ENCODE assay signal across 14 mouse cellular contexts in genomic region chr1:72065090-72065489, GRCm38 (mm10).
DNase-seq lines count a peak whose midpoint lies in the region; ATAC-seq and TF ChIP-seq lines count a peak whose summit lies in the region.
"Had no signal": no experiment of that assay in that cellular context is flagged by ENCODE, and none has a peak within 500 bp of the region (broad histone marks: within the 10 kb centered on the region; RNA-seq: fewer than 3 reads in every experiment).

No protein-coding gene starts in this region.

- H3K4me3 ChIP-seq in lung, embryonic 15.5 days: no peak overlapping the region
- H3K4me3 ChIP-seq in lung, postnatal 0 days (ENCODE audit: low read depth, low read length): no peak overlapping the region
- peak overlapping the region; percentile 10; the same call in 1 of the 2 replicates for H3K4me3 ChIP-seq in forebrain, embryonic 16.5 days (replicated peaks; ENCODE audit: low read length)
- H3K4me3 ChIP-seq: limb, embryonic 12.5 days; megakaryocyte, embryonic 14.5 days; stomach, embryonic 15.5 days had no signal

- TF ChIP-seq CTCF in lung, postnatal 0 days (IDR thresholded peaks at IDR 0.05): no peak

- no peak overlapping the region for H3K27ac ChIP-seq in lung, embryonic 15.5 days
- H3K27ac ChIP-seq in lung, postnatal 0 days (ENCODE audit: low read length): no peak overlapping the region
- no peak overlapping the region for H3K27ac ChIP-seq in forebrain, embryonic 16.5 days (ENCODE audit: low read length)
- H3K27ac ChIP-seq: limb, embryonic 12.5 days; stomach, embryonic 15.5 days had no signal

- H3K9ac ChIP-seq in lung, embryonic 15.5 days: no peak overlapping the region
- H3K9ac ChIP-seq in lung, postnatal 0 days (replicated peaks; ENCODE audit: low read depth): no peak overlapping the region
- H3K9ac ChIP-seq in forebrain, embryonic 16.5 days (replicated peaks; ENCODE audit: low read depth, low read length): 0 out of 2 replicates have a peak overlapping the region, but pooled peaks have one; percentile 6
- H3K9ac ChIP-seq: limb, embryonic 12.5 days; stomach, embryonic 15.5 days had no signal

- no peak for ATAC-seq in lung, embryonic 15.5 days (ENCODE audit: borderline replicate concordance, extremely low read depth, low FRiP score, low TSS enrichment)
- no peak for ATAC-seq in lung, postnatal 0 days
- peak; percentile 41; the same call in 1 of the 2 replicates for ATAC-seq in forebrain, embryonic 16.5 days
- ATAC-seq in megakaryocyte-erythroid progenitor cell, adult 5-6 weeks (replicated peaks; ENCODE audit: low FRiP score, low TSS enrichment, poor library complexity, severe bottlenecking): peak; percentile 47
- ATAC-seq: CD4-positive, CD25-positive, alpha-beta regulatory T cell, adult 4 months had no signal

- H3K9me3 ChIP-seq in lung, embryonic 15.5 days: no peaks in the 10 kb centered on the region
- H3K9me3 ChIP-seq in lung, postnatal 0 days (ENCODE audit: low read length): no peaks in the 10 kb centered on the region
- H3K9me3 ChIP-seq in forebrain, embryonic 16.5 days (ENCODE audit: control insufficient read depth, low read length): no peaks in the 10 kb centered on the region
- H3K9me3 ChIP-seq: limb, embryonic 12.5 days; megakaryocyte, embryonic 14.5 days; stomach, embryonic 15.5 days had no signal

- WGBS in lung, embryonic 15.5 days: 26% methylated on average over 13 of the region's 13 CpGs
- 31% methylated on average over 13 of the region's 13 CpGs for WGBS in lung, postnatal 0 days
- WGBS in forebrain, embryonic 16.5 days: 18% methylated on average over 13 of the region's 13 CpGs

- peak; percentile 82 for DNase-seq in heart, adult 11 months
- no peak for DNase-seq in heart, postnatal 10 days
- no peak for DNase-seq in lung, postnatal 0 days (ENCODE audit: low spot score)
- DNase-seq in spleen, postnatal 14 days (ENCODE audit: low spot score in 2 of 2): no peak
- DNase-seq in urinary bladder, adult 2 months (ENCODE audit: low spot score): no peak
- DNase-seq: adrenal gland, postnatal 36 days; cerebellum, adult 9-11 months had no signal

- H3K4me1 ChIP-seq in lung, embryonic 15.5 days: peaks cover 27% of the 10 kb centered on the region
- no peaks in the 10 kb centered on the region for H3K4me1 ChIP-seq in lung, postnatal 0 days (ENCODE audit: insufficient read depth, low read depth, low read length)
- peaks cover 9% of the 10 kb centered on the region; the same call in 1 of the 2 replicates for H3K4me1 ChIP-seq in forebrain, embryonic 16.5 days (replicated peaks; ENCODE audit: control insufficient read depth, insufficient read depth, low read length)
- H3K4me1 ChIP-seq: megakaryocyte, embryonic 14.5 days had no signal

- H3K36me3 ChIP-seq in lung, embryonic 15.5 days: no peaks in the 10 kb centered on the region
- no peaks in the 10 kb centered on the region for H3K36me3 ChIP-seq in lung, postnatal 0 days (ENCODE audit: insufficient read depth, low read length)
- H3K36me3 ChIP-seq in forebrain, embryonic 16.5 days (ENCODE audit: control insufficient read depth, insufficient read depth): no peaks in the 10 kb centered on the region
- H3K36me3 ChIP-seq: limb, embryonic 12.5 days; stomach, embryonic 15.5 days had no signal

- H3K4me2 ChIP-seq in lung, embryonic 15.5 days: 0 out of 2 replicates have a peak overlapping the region, but pooled peaks have one; percentile 29
- no peak overlapping the region for H3K4me2 ChIP-seq in lung, postnatal 0 days (replicated peaks; ENCODE audit: low read depth, low read length)
- H3K4me2 ChIP-seq in forebrain, embryonic 16.5 days (ENCODE audit: low read length): peak overlapping the region; percentile 32
- H3K4me2 ChIP-seq: limb, embryonic 12.5 days; stomach, embryonic 15.5 days had no signal

- no peak for TF ChIP-seq EP300 in lung, postnatal 0 days (IDR thresholded peaks at IDR 0.05)

- H3K27me3 ChIP-seq in lung, embryonic 15.5 days: no peaks in the 10 kb centered on the region
- H3K27me3 ChIP-seq in lung, postnatal 0 days (replicated peaks; ENCODE audit: insufficient read depth, low read length): no peaks in the 10 kb centered on the region
- H3K27me3 ChIP-seq in forebrain, embryonic 16.5 days (replicated peaks; ENCODE audit: control insufficient read depth, insufficient read depth, low read length): no peaks in the 10 kb centered on the region
- H3K27me3 ChIP-seq: limb, embryonic 12.5 days; megakaryocyte, embryonic 14.5 days; stomach, embryonic 15.5 days had no signal

- intact Hi-C loops in heart, postnatal 10 days (cut with DNase I): no loop called here

Comparison
In these comparisons a context has a peak if more than half of its experiments do, and no peak if none do; other contexts are left out.
1. ATAC-seq: peak in forebrain, embryonic 16.5 days (single experiment) and megakaryocyte-erythroid progenitor cell, adult 5-6 weeks (single experiment); none in lung, embryonic 15.5 days (single experiment) and lung, postnatal 0 days (single experiment).